Mouse (Mus musculus): Measurements from ENCODE around the gene Cradd. TPM values are rescaled to one million over a fixed set of nuclear protein-coding genes. Genes with fewer than 3 reads are reported as not detected.

The Cradd gene
- polyA plus RNA-seq, 1 experiment from 2014 or later = 15.4 TPM

DNA sequence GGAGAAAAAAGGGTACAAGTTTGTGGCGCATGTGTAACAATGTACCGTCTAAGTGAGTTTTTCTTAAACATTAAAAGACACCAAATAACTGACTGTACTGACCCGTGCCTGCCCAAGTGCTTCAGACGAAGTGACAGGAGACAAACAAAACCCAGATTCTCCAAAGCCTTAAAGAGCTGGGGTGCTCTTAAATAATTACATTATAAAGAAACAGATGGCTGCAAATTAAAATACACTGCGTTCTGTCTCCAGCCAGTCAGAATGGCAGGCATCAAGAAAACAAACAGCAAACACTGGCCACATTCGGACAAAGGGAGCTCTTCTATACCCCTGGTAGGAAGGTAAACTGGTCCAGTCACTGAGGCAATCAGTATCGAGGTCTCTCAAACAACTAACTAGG is 43.3 kb upstream of the Cradd start:
- ATAC-seq = no peak

DNA sequence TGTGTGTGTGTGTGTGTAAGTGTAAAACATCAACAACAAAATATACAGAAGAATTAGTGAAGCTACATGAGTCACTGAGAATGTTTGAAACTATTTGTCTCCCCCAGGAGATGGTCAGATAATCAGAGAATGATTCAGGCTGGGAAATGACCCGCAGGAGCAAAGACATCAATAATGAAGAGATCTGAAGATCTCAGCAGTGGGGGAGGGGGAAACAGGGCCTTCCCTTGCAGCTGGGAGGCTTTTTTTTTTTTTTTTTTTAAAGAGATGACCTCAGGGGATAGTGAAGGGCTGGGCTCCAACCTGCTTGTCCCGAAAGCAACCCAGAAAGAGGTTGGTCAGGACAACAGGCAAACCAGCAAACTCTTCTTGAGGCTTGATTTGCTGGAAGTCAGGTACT is 38.4 kb upstream of the Cradd start:
- ATAC-seq (no peak), DNase-seq (ENCODE audit: low spot score) (no peak)
- Histone ChIP-seq H3K27me3 (replicated peaks; ENCODE audit: insufficient read depth, low read length) (no peaks in the 10 kb centered on the region), H3K4me3 (ENCODE audit: low read depth, low read length) (no peak overlapping the region), H3K36me3 (ENCODE audit: insufficient read depth, low read length) (no peaks in the 10 kb centered on the region), H3K9ac (replicated peaks; ENCODE audit: low read depth) (no peak overlapping the region), H3K27ac (ENCODE audit: low read length) (no peak overlapping the region), H3K4me1 (ENCODE audit: insufficient read depth, low read depth, low read length) (no peaks in the 10 kb centered on the region), H3K9me3 (ENCODE audit: low read length) (no peaks in the 10 kb centered on the region), H3K4me2 (replicated peaks; ENCODE audit: low read depth, low read length) (no peak overlapping the region)
- TF ChIP-seq EP300 (IDR thresholded peaks at IDR 0.05) (no peak), CTCF (IDR thresholded peaks at IDR 0.05) (no peak)
- WGBS = 36% methylated on average over 2 of the region's 2 CpGs

More for the DNA sequence above, 43.3 kb upstream of the Cradd start:
- H3K9ac ChIP-seq (replicated peaks; ENCODE audit: low read depth) = no peak overlapping the region
- no peak for DNase-seq (ENCODE audit: low spot score)
- no peaks in the 10 kb centered on the region for H3K4me1 ChIP-seq (ENCODE audit: insufficient read depth, low read depth, low read length)
- H3K9me3 ChIP-seq (ENCODE audit: low read length) = no peaks in the 10 kb centered on the region
- H3K27me3 ChIP-seq (replicated peaks; ENCODE audit: insufficient read depth, low read length) = no peaks in the 10 kb centered on the region
- WGBS = 61% methylated on average over 7 of the region's 7 CpGs
- no peak overlapping the region for H3K4me2 ChIP-seq (replicated peaks; ENCODE audit: low read depth, low read length)
- no peak overlapping the region for H3K27ac ChIP-seq (ENCODE audit: low read length)
- no peaks in the 10 kb centered on the region for H3K36me3 ChIP-seq (ENCODE audit: insufficient read depth, low read length)
- H3K4me3 ChIP-seq (ENCODE audit: low read depth, low read length) = no peak overlapping the region
- no peak for TF ChIP-seq CTCF (IDR thresholded peaks at IDR 0.05)
- no peak for TF ChIP-seq EP300 (IDR thresholded peaks at IDR 0.05)

DNA sequence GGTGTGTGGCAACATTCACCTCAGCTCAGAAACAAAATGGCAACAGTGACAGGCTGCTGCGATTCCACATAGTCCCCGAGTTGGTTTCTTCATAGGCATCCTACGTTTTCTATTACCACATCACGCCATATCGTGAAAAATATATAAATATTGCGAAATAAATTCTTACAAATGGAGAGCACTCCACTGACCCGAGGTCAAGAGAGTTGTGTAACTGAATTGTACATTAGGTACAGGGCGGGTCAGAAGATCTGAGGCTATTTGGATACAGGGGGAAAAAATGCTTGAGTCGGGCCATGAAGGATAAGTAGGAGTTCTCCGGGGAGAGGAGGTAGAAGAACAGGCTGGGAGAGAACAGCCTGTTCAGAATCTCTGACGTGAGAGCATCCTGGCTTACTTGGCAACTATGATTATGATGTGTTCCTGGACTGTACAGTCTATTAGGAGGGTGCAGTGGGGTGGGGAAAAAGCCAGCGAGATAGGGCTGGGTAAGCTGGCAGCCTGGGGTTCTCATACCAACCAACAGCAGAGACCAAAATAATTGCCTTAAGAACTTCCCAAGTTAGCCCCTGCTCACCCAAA is 37.4 kb upstream of the Cradd start:
- TF ChIP-seq EP300 (IDR thresholded peaks at IDR 0.05) (peak; percentile 100), CTCF (IDR thresholded peaks at IDR 0.05) (no peak)
- Histone ChIP-seq H3K36me3 (ENCODE audit: insufficient read depth, low read length) (no peaks in the 10 kb centered on the region), H3K27ac (ENCODE audit: low read length) (peak overlapping the region; percentile 57; the same call in 1 of the 2 replicates), H3K4me1 (ENCODE audit: insufficient read depth, low read depth, low read length) (no peaks in the 10 kb centered on the region), H3K4me3 (ENCODE audit: low read depth, low read length) (no peak overlapping the region), H3K9ac (replicated peaks; ENCODE audit: low read depth) (no peak overlapping the region), H3K27me3 (replicated peaks; ENCODE audit: insufficient read depth, low read length) (no peaks in the 10 kb centered on the region), H3K9me3 (ENCODE audit: low read length) (no peaks in the 10 kb centered on the region), H3K4me2 (replicated peaks; ENCODE audit: low read depth, low read length) (no peak overlapping the region)
- ATAC-seq (peak; percentile 97), DNase-seq (ENCODE audit: low spot score) (peak; percentile 94)
- WGBS = 32% methylated on average over 12 of the region's 12 CpGs

DNA sequence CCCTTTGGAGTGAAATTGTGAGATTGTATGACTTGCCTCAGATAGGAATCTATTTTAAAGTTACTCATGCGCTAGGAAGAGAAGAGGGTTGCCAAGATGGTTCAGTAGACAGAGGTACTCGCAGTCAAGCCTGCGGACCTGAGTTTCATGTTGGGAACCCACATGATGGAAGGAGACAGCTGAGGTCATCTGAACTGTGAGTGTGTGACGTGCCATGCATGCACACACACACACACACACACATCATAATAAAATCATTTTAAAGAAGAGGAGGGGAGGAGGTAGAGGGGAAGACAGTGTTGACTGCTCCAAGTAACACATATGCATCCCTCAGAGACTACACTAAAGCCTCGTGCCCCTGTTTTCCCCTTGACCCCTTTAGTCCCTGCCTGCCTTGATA is 36.1 kb upstream of the Cradd start:
- WGBS = 83% methylated on average over 5 of the region's 5 CpGs
- ATAC-seq = no peak
- no peaks in the 10 kb centered on the region for H3K9me3 ChIP-seq (ENCODE audit: low read length)

GRCm38 (mm10) chr10:95357721-95358120 is 33.8 kb upstream of the Cradd start:
- TF ChIP-seq EP300 (IDR thresholded peaks at IDR 0.05) (no peak), CTCF (IDR thresholded peaks at IDR 0.05) (no peak)
- 74% methylated on average over 3 of the region's 3 CpGs for WGBS
- ATAC-seq = no peak

More for the DNA sequence above, 36.1 kb upstream of the Cradd start:
- DNase-seq (ENCODE audit: low spot score) = no peak
- no peak for TF ChIP-seq CTCF (IDR thresholded peaks at IDR 0.05)
- TF ChIP-seq EP300 (IDR thresholded peaks at IDR 0.05) = no peak
- Histone ChIP-seq H3K4me1 (ENCODE audit: insufficient read depth, low read depth, low read length) (no peaks in the 10 kb centered on the region), H3K27me3 (replicated peaks; ENCODE audit: insufficient read depth, low read length) (no peaks in the 10 kb centered on the region), H3K4me2 (replicated peaks; ENCODE audit: low read depth, low read length) (no peak overlapping the region), H3K36me3 (ENCODE audit: insufficient read depth, low read length) (no peaks in the 10 kb centered on the region), H3K9ac (replicated peaks; ENCODE audit: low read depth) (no peak overlapping the region), H3K4me3 (ENCODE audit: low read depth, low read length) (no peak overlapping the region), H3K27ac (ENCODE audit: low read length) (no peak overlapping the region)

GRCm38 (mm10) chr10:95356711-95357110 is 32.8 kb upstream of the Cradd start:
- TF ChIP-seq EP300 (IDR thresholded peaks at IDR 0.05) (no peak), CTCF (IDR thresholded peaks at IDR 0.05) (no peak)
- H3K4me3 ChIP-seq (ENCODE audit: low read depth, low read length) = no peak overlapping the region
- H3K4me2 ChIP-seq (replicated peaks; ENCODE audit: low read depth, low read length) = no peak overlapping the region
- ATAC-seq (no peak), DNase-seq (ENCODE audit: low spot score) (no peak)
- H3K27ac ChIP-seq (ENCODE audit: low read length) = no peak overlapping the region
- H3K36me3 ChIP-seq (ENCODE audit: insufficient read depth, low read length) = no peaks in the 10 kb centered on the region
- no peaks in the 10 kb centered on the region for H3K4me1 ChIP-seq (ENCODE audit: insufficient read depth, low read depth, low read length)
- no peaks in the 10 kb centered on the region for H3K27me3 ChIP-seq (replicated peaks; ENCODE audit: insufficient read depth, low read length)
- WGBS = 86% methylated on average over 7 of the region's 7 CpGs
- no peaks in the 10 kb centered on the region for H3K9me3 ChIP-seq (ENCODE audit: low read length)
- H3K9ac ChIP-seq (replicated peaks; ENCODE audit: low read depth) = no peak overlapping the region

More at GRCm38 (mm10) chr10:95357721-95358120, 33.8 kb upstream of the Cradd start:
- H3K4me2 ChIP-seq (replicated peaks; ENCODE audit: low read depth, low read length) = no peak overlapping the region
- H3K9ac ChIP-seq (replicated peaks; ENCODE audit: low read depth) = no peak overlapping the region
- H3K4me1 ChIP-seq (ENCODE audit: insufficient read depth, low read depth, low read length) = no peaks in the 10 kb centered on the region
- no peaks in the 10 kb centered on the region for H3K27me3 ChIP-seq (replicated peaks; ENCODE audit: insufficient read depth, low read length)
- DNase-seq (ENCODE audit: low spot score) = no peak
- no peaks in the 10 kb centered on the region for H3K36me3 ChIP-seq (ENCODE audit: insufficient read depth, low read length)
- H3K9me3 ChIP-seq (ENCODE audit: low read length) = no peaks in the 10 kb centered on the region
- no peak overlapping the region for H3K27ac ChIP-seq (ENCODE audit: low read length)
- no peak overlapping the region for H3K4me3 ChIP-seq (ENCODE audit: low read depth, low read length)
